Mouse (Mus musculus) cerebellum, adult 9-10 months (tissue): ENCODE measurements around the gene Cntln.

ENCODE experiments used
- DNase-seq: peaks from one replicate; pipeline ENCODE4 v3.0.0; 2022

Gene Cntln

DNA sequence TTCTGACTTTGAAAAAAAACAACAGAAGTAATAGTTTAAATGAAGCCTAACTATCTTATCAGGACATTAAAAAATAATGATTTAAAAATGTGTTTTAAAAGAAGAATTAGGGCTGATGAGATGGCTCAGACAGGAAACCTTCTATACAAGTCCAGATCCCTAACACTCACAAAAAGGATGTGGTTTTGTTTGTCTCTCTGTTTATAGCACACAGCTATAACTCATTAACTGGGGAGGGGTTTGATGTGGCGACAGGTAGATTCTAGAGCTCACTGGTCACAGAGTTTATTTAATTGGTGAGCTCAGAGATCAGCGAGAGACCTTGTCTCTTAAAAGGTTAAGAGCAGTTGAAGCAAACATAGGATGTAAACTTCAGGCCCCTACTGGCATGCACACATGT is 175.5 kb downstream of the Cntln start:
- DNase-seq, result no peak

DNA sequence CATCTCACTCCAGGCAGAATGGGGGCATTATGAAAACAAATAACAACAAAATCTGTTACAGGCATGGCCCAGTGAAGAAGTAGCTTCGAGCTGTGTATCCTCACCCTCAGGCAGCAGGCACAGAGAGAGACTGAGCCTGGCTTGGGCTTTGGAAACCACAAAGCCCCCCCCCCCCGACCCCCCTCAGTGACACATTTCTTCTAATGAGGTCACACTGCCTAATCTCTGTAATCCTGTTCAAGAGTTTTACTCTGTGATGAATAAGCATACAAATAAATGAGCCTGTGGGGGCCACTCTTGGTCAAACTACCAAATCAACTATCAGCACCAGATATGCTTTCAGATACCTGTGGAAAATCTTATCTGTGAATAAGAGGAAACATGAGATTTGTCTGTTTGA is 177.6 kb downstream of the Cntln start:
- no peak for DNase-seq

DNA sequence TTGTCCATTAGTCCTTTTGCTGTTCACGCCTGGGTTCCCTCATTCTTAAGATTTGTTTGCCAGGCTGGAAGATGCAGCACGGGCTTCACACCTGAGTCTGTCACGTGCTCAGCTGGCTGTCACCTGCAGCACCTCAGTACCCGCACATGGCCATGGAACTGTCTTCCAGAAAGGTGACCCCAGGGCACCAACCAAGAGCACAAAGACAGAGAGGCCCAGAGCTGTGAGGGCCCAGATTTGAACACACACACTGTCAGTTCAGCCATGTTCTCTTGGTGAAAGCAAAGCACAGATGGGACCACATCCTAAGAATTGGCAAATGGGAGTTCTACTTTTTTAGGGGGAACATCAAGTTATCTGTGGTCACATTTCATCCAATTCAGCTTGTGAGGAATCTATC is 211.9 kb downstream of the Cntln start:
- no peak for DNase-seq

GRCm38 (mm10) chr4:85096682-85097081 is 212.6 kb downstream of the Cntln start:
- DNase-seq, result peak; percentile 46

GRCm38 (mm10) chr4:85102168-85102567 is 218.1 kb downstream of the Cntln start:
- no peak for DNase-seq

GRCm38 (mm10) chr4:85106416-85106815 is 222.3 kb downstream of the Cntln start:
- no peak for DNase-seq

DNA sequence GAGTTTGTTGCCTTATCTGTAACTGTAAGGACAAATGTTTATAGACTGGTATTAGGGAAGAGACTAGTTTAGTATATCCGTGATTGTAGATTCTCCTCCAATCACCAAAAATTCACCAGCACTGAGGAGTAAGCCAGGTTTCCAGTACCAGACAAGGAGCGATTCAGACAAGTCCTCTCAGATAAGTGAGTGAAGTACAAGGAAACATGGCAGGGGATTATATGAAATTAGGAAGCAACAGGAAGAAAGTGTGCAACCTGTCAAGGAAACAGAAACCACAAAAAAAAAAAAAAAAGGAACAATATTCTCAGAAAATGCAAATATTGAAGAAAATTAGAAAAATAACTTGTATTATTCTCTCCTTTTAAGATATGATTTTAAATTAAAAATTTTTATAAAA is 222.9 kb downstream of the Cntln start:
- DNase-seq, result no peak

DNA sequence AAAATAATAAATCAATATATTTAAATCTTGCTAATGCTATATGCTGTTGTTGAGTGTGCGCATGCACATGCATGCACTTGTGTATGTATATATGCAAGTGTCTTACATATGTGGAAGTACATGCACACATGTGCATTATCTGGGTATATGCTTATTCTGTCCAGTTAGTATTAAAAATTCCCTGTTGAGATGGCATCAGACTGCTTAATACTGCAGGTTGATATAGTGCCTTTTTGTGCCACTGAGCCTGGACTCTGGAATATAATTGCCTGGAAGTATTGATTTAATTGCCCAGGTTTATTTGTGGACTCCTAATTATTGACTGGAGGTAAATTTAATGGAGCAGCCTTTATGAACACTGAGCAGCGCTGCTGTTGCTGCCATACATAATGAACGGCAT is 236.2 kb downstream of the Cntln start:
- DNase-seq, result no peak

- no peak for DNase-seq
These were observed 265.6 kb downstream of the Cntln start for GRCm38 (mm10) chr4:85149726-85150125.

GRCm38 (mm10) chr4:85151881-85152280 is 267.8 kb downstream of the Cntln start:
- no peak for DNase-seq

DNA sequence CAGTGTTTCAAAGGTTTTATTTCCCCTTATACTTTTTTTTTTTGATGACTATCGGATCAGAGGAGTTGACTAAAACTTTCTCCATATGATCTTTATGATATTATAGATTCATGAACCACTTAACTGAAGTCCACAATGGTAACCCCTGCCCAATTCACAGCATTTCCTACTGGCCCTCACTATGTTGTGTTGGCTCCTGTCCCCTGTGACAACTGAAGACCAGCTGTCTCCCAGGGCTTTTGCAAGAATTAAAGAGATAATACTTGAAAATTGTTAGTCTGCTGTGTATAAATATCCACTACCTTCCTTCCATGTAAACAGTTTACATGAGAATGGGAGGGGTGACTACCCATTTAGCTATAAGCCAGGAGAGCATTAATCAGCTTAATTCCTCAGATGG is 270.3 kb downstream of the Cntln start:
- no peak for DNase-seq

- peak; percentile 63 for DNase-seq
These were observed 277.0 kb downstream of the Cntln start for GRCm38 (mm10) chr4:85161156-85161555.

GRCm38 (mm10) chr4:85162468-85163312 is 278.6 kb downstream of the Cntln start:
- peak; percentile 84 for DNase-seq

DNA sequence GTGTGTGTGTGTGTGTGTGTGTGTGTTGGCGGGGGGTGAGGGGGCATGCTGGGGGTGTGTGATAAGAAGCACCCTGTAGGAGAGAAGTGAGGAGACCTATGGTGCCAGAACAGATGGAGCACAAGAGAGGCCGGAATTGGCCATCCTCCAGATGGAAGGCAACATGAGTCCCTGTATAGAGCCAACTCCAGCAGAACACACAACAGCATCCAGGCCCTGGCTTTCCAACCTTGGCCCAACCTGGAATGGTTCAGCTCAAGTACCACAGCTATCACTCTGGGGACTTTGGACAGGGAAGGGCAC is 279.2 kb downstream of the Cntln start:
- DNase-seq, result peak; percentile 95

DNA sequence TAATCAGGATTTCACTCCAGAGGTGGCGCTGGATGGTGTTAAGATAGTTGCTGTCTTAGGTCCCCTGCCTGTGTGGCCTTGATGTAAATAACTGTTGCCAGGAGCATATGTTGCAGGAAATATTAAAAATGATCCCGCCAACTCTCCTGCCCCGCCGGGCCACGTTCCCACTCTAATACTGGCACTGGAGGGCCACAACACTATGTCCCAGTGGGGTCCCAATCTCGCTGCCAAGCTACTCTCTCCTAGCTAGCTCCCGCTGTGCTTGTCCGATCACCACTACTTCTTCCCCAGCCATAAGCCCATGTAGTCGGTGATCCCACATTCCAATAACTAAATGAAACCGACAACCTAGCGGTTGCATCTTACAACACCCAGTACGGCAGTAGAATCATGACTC is 283.9 kb downstream of the Cntln start:
- DNase-seq, result peak; percentile 92

GRCm38 (mm10) chr4:85175466-85175865 is 291.4 kb downstream of the Cntln start:
- no peak for DNase-seq

DNA sequence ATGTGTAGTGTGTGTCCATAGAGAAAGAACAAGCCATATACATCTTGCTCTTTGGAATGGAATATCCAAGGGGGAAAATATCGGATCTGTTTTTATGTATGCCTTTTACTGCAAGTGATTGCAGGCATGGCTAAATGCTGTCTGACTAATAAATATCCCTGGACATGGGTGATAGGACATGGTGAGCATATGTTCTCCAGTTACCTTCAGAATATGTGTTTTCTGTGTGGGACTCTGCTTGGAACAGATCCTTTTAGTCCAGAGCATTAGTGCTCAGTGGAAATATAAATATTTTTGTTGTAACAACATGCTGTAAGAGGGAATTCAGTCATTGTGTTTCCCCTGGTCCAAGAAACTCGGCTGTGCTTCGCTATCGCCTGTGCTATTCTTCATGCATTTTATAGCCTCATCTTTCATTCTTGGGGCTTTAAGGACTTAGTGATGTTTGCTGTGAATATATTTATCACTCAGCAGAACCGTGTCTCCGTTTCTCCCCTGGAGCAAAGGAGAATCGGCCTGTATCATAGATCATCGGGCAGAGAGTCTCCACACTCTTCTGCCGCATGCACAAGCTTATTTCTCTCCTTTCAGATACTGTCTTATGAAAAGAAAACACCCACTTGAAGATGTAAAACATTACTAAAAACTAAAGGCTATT is 294.4 kb downstream of the Cntln start:
- DNase-seq, result no peak
